Mouse (Mus musculus): ENCODE measurements at regions not wholly inside any gene's neighbourhood (a gene's known extent, or its start where the extent isn't known, plus 50 kb on each side); places are given as distances from the start of the nearest gene placed in this dataset.

GRCm38 (mm10) chr8:10793670-10794366 lies 214.4 kb downstream of the Irs2 start:
- no peak for TF ChIP-seq GATA1 (IDR thresholded peaks at IDR 0.05; ENCODE audit: low read length)
- TF ChIP-seq TAL1 (IDR thresholded peaks at IDR 0.05; ENCODE audit: low read length), result no peak
